Mouse (Mus musculus) MEL (cell line): Measurements from ENCODE around the gene Pik3ca. TPM values are rescaled to one million over a fixed set of nuclear protein-coding genes. Genes with fewer than 3 reads are reported as not detected.
A peak's percentile ranks its signal among the peaks of the same experiment; 100 is the strongest.

Experiments used
- DNase-seq: peaks from one replicate; pipeline ENCODE4 v3.0.0; 2011; ENCODE audit warnings: low read depth, low spot score
- H3K27ac ChIP-seq: 2 replicates; pipeline ENCODE4 v1.5.1; 2012; ENCODE audit warnings: low read depth, mild to moderate bottlenecking, control low read depth, low read length, moderate library complexity; ENCODE audit not compliant: control insufficient read depth
- H3K27me3 ChIP-seq, 2 experiments: fragments of 150-350 bp in 1 of 2; sonication (generic) in 1 of 2; 2 replicates each; pipeline ENCODE4 v1.6.1; 2012; ENCODE audit warnings: low read length in 2 of 2, mild to moderate bottlenecking in 2 of 2, improper control_type of control experiment in 1 of 2, moderate library complexity in 1 of 2; ENCODE audit not compliant: insufficient read depth in 2 of 2, control insufficient read depth in 1 of 2
- H3K36me3 ChIP-seq, 2 experiments: 2 replicates each; pipeline ENCODE4 v1.6.1; 2012 to 2014; ENCODE audit warnings: low read length in 2 of 2, improper control_type of control experiment in 1 of 2, inconsistent platforms in 1 of 2, mild to moderate bottlenecking in 1 of 2; ENCODE audit not compliant: insufficient read depth in 2 of 2, control insufficient read depth in 1 of 2
- H3K4me1 ChIP-seq, 2 experiments: fragments of 150-350 bp in 1 of 2; sonication (generic) in 1 of 2; 2 replicates each; pipeline ENCODE4 v1.6.1; 2012; ENCODE audit warnings: low read length in 2 of 2, improper control_type of control experiment in 1 of 2, mild to moderate bottlenecking in 1 of 2; ENCODE audit not compliant: insufficient read depth in 2 of 2, control insufficient read depth in 1 of 2
- H3K4me3 ChIP-seq, 2 experiments: fragments of 150-350 bp in 1 of 2; sonication (generic) in 1 of 2; 2 replicates each; pipeline ENCODE4 v1.5.1; 2012; ENCODE audit warnings: low read depth in 2 of 2, low read length in 2 of 2, mild to moderate bottlenecking in 2 of 2, moderate library complexity in 2 of 2, control low read depth in 1 of 2, improper control_type of control experiment in 1 of 2; ENCODE audit not compliant: control insufficient read depth in 1 of 2, insufficient read depth in 1 of 2
- H3K79me2 ChIP-seq: 2 replicates; pipeline ENCODE4 v1.6.1; 2012; ENCODE audit warnings: mild to moderate bottlenecking, low read length, moderate library complexity; ENCODE audit not compliant: control insufficient read depth, poor library complexity, insufficient read depth
- H3K9ac ChIP-seq: 2 replicates; pipeline ENCODE4 v1.6.1; 2012; ENCODE audit warnings: low read depth, mild to moderate bottlenecking, control low read depth, low read length, moderate library complexity; ENCODE audit not compliant: control insufficient read depth, poor library complexity, severe bottlenecking
- H3K9me3 ChIP-seq: fragments of 150-350 bp; sonication (generic); replicated peaks from 2 replicates; pipeline ENCODE4 v1.6.1; 2012; ENCODE audit warnings: mild to moderate bottlenecking, low read length, improper control_type of control experiment, moderate library complexity; ENCODE audit not compliant: insufficient read depth
- HCFC1 ChIP-seq: IDR thresholded peaks from 2 replicates; pipeline ENCODE4 v1.6.1; 2012; ENCODE audit warnings: low read depth, mild to moderate bottlenecking, inconsistent platforms, low read length, improper control_type of control experiment, moderate library complexity
- KAT2A ChIP-seq: conservative IDR thresholded peaks from 2 replicates; pipeline ENCODE4 v1.6.1; 2012; ENCODE audit warnings: low read depth, low read length, improper control_type of control experiment, inconsistent platforms
- MAFK ChIP-seq: IDR thresholded peaks from 2 replicates; pipeline ENCODE4 v1.6.1; 2011; ENCODE audit warnings: low read depth, mild to moderate bottlenecking, low read length, improper control_type of control experiment, borderline replicate concordance
- MAX ChIP-seq: IDR thresholded peaks from 2 replicates; pipeline ENCODE4 v1.6.1; 2011; ENCODE audit warnings: low read length, improper control_type of control experiment
- MXI1 ChIP-seq: IDR thresholded peaks from 2 replicates; pipeline ENCODE4 v1.6.1; 2011; ENCODE audit warnings: mild to moderate bottlenecking, low read depth, low read length, improper control_type of control experiment
- POLR2A ChIP-seq, 2 experiments: IDR thresholded peaks; 2 replicates each; pipeline ENCODE4 v1.6.1; 2011 to 2012; ENCODE audit warnings: low read length in 2 of 2, mild to moderate bottlenecking in 2 of 2, control low read depth in 1 of 2, improper control_type of control experiment in 1 of 2, low read depth in 1 of 2, moderate library complexity in 1 of 2; ENCODE audit not compliant: control insufficient read depth in 1 of 2, insufficient read depth in 1 of 2, poor library complexity in 1 of 2
- SIN3A ChIP-seq: IDR thresholded peaks from 2 replicates; pipeline ENCODE4 v1.6.1; 2012; ENCODE audit warnings: low read length, improper control_type of control experiment, inconsistent platforms
- TBP ChIP-seq: IDR thresholded peaks from 2 replicates; pipeline ENCODE4 v1.8.0; 2011; ENCODE audit warnings: low read depth, low read length, improper control_type of control experiment
- TCF12 ChIP-seq: IDR thresholded peaks from 2 replicates; pipeline ENCODE4 v1.6.1; 2014; ENCODE audit warnings: low read depth, mild to moderate bottlenecking, inconsistent platforms, low read length, improper control_type of control experiment, moderate library complexity
- USF2 ChIP-seq, 2 experiments: IDR thresholded peaks; 2 replicates each; pipeline ENCODE4 v1.6.1; 2011 to 2012; ENCODE audit warnings: improper control_type of control experiment in 2 of 2, low read length in 2 of 2, borderline replicate concordance in 1 of 2, inconsistent platforms in 1 of 2, low read depth in 1 of 2, mild to moderate bottlenecking in 1 of 2; ENCODE audit not compliant: insufficient read depth in 1 of 2
- ZKSCAN1 ChIP-seq: IDR thresholded peaks from 2 replicates; pipeline ENCODE4 v1.6.1; 2012; ENCODE audit warnings: low read depth, mild to moderate bottlenecking, inconsistent platforms, low read length, improper control_type of control experiment, moderate library complexity
- polyA plus RNA-seq, 2 experiments: library from polyadenylated mRNA; stranded (reverse) in 1 of 2; unstranded in 1 of 2; fragments of >175 nt in 1 of 2; fragments of >200 nt in 1 of 2; gene quantifications; 2 replicates each; pipeline versions ENCODE4 v1.2.1 to v1.2.4; 2012; ENCODE audit warnings: low replicate concordance in 2 of 2, low read depth in 1 of 2; ENCODE audit not compliant: insufficient read length in 2 of 2, insufficient read depth in 1 of 2, missing spikeins in 1 of 2
- total RNA-seq: library from RNA; depleted of rRNA; stranded (reverse); fragments of 300-350 nt; gene quantifications from 2 replicates; pipeline ENCODE4 v1.2.3, GENCODE M21; 2012

The Pik3ca gene
- total and polyA plus RNA-seq, 3 experiments: 11.7 to 13.1 TPM; not detected in 1

DNA sequence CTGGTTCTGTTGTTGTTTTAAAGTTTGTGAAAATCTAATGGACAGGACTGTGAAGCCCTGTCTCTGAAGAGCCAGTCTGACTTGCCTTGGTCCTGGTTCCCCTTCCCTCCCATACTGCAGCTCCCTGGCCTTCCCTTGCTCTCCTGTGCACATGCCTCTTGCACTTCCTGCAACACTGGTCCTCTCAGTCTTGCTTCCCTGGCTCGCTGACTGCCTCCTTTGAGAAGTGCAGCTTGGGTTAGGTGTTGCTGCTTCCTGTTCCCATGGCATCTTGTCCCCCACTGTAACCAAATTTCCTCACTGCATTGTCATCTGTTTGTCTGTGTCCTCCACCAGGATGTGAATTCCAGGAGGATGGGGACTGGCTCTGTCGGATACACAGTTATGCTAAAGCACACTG, 2.5 kb downstream of the Pik3ca start:
- no peak overlapping the region for H3K4me3 ChIP-seq
- no peaks in the 10 kb centered on the region for H3K27me3 ChIP-seq
- DNase-seq: no peak
- no peaks in the 10 kb centered on the region for H3K9me3 ChIP-seq
- peaks cover 2 to 3% of the 10 kb centered on the region in 2 experiments; a peak in 2 of 4 replicates for H3K4me1 ChIP-seq
- H3K79me2 ChIP-seq: peaks cover 40% of the 10 kb centered on the region
- H3K27ac ChIP-seq: no peak overlapping the region
- no peak for TF ChIP-seq MAFK
- TF ChIP-seq POLR2A (IDR thresholded peaks at IDR 0.05; ENCODE audit: control insufficient read depth in 1 of 2, insufficient read depth in 1 of 2, low read depth in 1 of 2, low read length in 2 of 2, poor library complexity in 1 of 2): no peak
- no peak for TF ChIP-seq TCF12
- H3K36me3 ChIP-seq: peaks cover 0 to 4% of the 10 kb centered on the region in 2 experiments; a peak in 1 of 4 replicates
- H3K9ac ChIP-seq: no peak overlapping the region

DNA sequence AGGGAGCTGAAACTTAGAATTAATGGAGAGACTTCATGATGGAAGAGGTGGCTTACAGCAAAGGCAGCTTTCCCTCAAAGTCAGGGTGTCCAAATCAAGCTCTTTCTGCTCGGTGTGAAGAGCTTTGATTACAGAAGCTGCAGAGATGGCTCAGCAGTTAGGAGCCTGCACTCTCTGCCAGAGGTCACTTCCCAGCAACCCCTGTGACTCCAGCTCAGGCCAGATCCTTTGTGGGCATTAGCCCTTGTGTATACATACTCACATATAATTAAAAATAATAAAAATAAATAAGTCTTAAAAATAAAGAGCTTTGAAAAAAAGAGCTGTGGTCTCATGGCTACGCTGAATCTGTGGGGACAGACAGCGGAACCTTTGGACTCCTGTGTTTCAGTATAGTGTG, 4.1 kb downstream of the Pik3ca start:
- Histone ChIP-seq H3K9me3 (no peaks in the 10 kb centered on the region), H3K36me3 (peaks cover 0 to 10% of the 10 kb centered on the region in 2 experiments; a peak in 2 of 4 replicates), H3K4me1 (peaks cover 3 to 6% of the 10 kb centered on the region in 2 experiments; a peak in 2 of 4 replicates), H3K9ac (no peak overlapping the region), H3K27me3 (no peaks in the 10 kb centered on the region), H3K27ac (no peak overlapping the region), H3K79me2 (peaks cover 47% of the 10 kb centered on the region), H3K4me3 (no peak overlapping the region)
- DNase-seq: no peak
- TF ChIP-seq MAX (no peak), HCFC1 (no peak)

DNA sequence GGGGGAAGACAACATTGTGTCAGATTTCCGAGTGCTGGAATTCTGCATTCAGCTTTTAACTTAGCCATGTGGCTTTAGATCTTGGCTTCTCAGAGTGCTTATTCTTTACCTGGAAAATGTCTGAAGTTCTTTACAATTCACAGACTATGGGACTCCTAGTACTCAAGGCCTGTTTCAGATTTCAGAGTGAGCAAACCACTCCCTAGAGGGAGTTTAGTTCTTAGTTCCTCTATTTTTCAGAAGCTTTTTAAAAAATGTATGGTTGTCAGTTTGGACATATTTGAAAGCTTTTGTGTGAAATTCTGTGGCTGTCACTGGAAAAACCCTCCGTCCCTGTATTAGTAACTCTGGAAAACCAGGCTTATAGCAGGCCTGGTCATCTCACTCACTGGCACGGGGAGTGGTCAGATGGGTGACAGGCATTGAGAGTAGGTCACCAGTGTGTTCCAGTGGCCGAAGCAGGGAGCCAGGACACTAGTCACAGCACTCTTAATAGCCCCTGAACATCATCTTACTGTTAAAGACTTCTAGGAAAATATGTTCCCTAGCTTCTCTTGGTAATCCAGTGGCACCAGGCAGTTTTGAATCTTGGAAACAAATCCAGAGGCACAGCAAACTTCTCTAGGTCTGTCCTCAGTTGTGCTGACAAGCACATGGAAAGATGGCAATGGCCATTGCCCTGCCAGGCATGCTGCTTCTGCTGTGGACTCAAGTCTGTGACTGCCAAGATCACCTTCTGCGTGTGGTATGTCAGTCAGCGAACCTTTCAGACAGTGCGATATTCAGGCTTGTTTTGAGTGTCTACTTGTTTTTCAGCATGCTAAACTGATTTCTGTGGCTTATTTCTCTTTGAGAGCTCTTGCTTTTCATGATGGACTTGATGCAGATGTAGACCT, 5.8 kb downstream of the Pik3ca start:
- Histone ChIP-seq H3K9ac (no peak overlapping the region), H3K4me3 (no peak overlapping the region), H3K4me1 (peaks cover 3 to 6% of the 10 kb centered on the region in 2 experiments; a peak in 2 of 4 replicates)

DNA sequence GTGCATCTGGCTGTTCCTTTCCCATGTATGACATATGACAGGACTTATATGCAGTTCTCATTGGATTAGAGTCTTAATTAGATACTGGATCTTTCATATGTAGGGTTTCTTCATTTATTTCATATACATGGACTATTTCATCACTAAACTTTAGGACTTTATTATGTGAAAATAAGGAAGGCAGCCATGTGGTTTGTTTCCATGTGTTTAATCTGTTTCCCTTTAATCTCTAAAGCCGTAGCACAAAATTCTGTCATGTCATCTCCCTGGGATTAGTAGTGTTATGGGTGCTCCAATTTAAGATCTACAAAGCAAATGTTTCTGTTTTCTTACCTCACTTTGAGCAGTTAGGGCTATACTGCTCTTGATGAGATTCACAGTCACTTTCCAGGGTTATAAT, 8.2 kb downstream of the Pik3ca start:
- Histone ChIP-seq H3K27ac (no peak overlapping the region), H3K79me2 (peaks cover 31% of the 10 kb centered on the region), H3K27me3 (no peaks in the 10 kb centered on the region), H3K9me3 (no peaks in the 10 kb centered on the region), H3K4me3 (no peak overlapping the region), H3K9ac (no peak overlapping the region), H3K4me1 (peaks cover 0 to 5% of the 10 kb centered on the region in 2 experiments; a peak in 2 of 4 replicates), H3K36me3 (peaks cover 0 to 8% of the 10 kb centered on the region in 2 experiments; a peak in 2 of 4 replicates)
- DNase-seq: peak; percentile 30
- TF ChIP-seq MAX (peak; percentile 51; the same call in 1 of the 2 replicates), ZKSCAN1 (no peak), MXI1 (peak; percentile 75; the same call in 1 of the 2 replicates), TBP (no peak)

More for the DNA sequence above, 5.8 kb downstream of the Pik3ca start:
- Histone ChIP-seq H3K27ac (no peak overlapping the region), H3K36me3 (peaks cover 0 to 10% of the 10 kb centered on the region in 2 experiments; a peak in 2 of 4 replicates)
- TF ChIP-seq USF2 (IDR thresholded peaks at IDR 0.05; ENCODE audit: borderline replicate concordance in 1 of 2, insufficient read depth in 1 of 2, low read depth in 1 of 2, low read length in 2 of 2) (no peak), KAT2A (no peak), SIN3A (0 out of 2 replicates have a peak, but pooled peaks have one; percentile 20)
- TF ChIP-seq, all 39 proteins: peak for 1
- Histone ChIP-seq H3K79me2 (peaks cover 44% of the 10 kb centered on the region), H3K27me3 (no peaks in the 10 kb centered on the region), H3K9me3 (no peaks in the 10 kb centered on the region)
- DNase-seq: peak; percentile 42
